Mouse (Mus musculus) cortical plate, adult 2 months (tissue): Measurements from ENCODE around the gene Frrs1. TPM values are rescaled to one million over a fixed set of nuclear protein-coding genes. Genes with fewer than 3 reads are reported as not detected.
A peak's percentile ranks its signal among the peaks of the same experiment; 100 is the strongest.

Source experiments
- H3K27ac ChIP-seq: fragments of 200-500 bp; 2 replicates; pipeline ENCODE4 v1.5.1; 2012; ENCODE audit warnings: low read length, control low read depth, inconsistent platforms; ENCODE audit not compliant: insufficient read depth
- H3K4me1 ChIP-seq: fragments of 200-500 bp; 2 replicates; pipeline ENCODE4 v1.6.1; 2011; ENCODE audit warnings: low read length; ENCODE audit not compliant: control insufficient read depth, insufficient read depth
- H3K4me3 ChIP-seq: fragments of 200-500 bp; 2 replicates; pipeline ENCODE4 v1.5.1; 2011; ENCODE audit warnings: mild to moderate bottlenecking, low read length, control low read depth; ENCODE audit not compliant: insufficient read depth
- CTCF ChIP-seq: fragments of 200-500 bp; IDR thresholded peaks from 2 replicates; pipeline ENCODE4 v1.5.1; 2011; ENCODE audit warnings: mild to moderate bottlenecking, control low read depth, low read length; ENCODE audit not compliant: insufficient read depth; ENCODE audit errors: extremely low read depth
- POLR2A ChIP-seq: fragments of 200-500 bp; IDR thresholded peaks from 2 replicates; pipeline ENCODE4 v1.6.1; 2011; ENCODE audit warnings: mild to moderate bottlenecking, low read length, control low read depth; ENCODE audit not compliant: insufficient read depth; ENCODE audit errors: extremely low read depth
- polyA plus RNA-seq: library from polyadenylated mRNA; depleted of rRNA; stranded (reverse); fragments of >200 nt; gene quantifications from 2 replicates; pipeline ENCODE4 v1.2.3, GENCODE M21; 2012

Gene Frrs1
- polyA plus RNA-seq, 1 experiment: 1.7 TPM

DNA sequence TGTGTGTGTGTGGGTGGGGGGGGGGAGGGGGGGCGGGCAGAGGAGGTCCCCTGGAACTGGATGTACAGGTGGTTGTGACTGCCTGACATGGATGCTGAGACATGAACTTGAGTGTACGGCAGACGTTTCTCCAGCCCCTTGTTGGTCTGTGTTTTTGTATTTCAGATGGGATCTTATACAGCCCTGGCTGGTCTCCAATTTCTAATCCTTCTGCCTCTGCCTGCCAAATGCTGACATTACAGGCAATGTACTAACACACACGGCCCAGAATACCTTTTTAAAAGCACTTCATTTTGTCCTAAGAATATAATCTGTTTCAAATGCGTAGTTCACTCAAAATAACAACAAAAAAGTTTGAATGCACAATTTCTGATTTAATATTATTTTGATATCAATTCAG lies 27.9 kb upstream of the Frrs1 start:
- Histone ChIP-seq H3K27ac (no peak overlapping the region), H3K4me3 (no peak overlapping the region), H3K4me1 (no peaks in the 10 kb centered on the region)
- TF ChIP-seq CTCF: no peak
- TF ChIP-seq POLR2A: no peak

- no peak overlapping the region for H3K4me3 ChIP-seq
- H3K4me1 ChIP-seq: no peaks in the 10 kb centered on the region
- H3K27ac ChIP-seq: no peak overlapping the region
- no peak for TF ChIP-seq CTCF
- TF ChIP-seq POLR2A: no peak
Observed at GRCm38 (mm10) chr3:116832526-116833310, 26.5 kb upstream of the Frrs1 start.

- TF ChIP-seq CTCF: no peak
- no peak for TF ChIP-seq POLR2A
Observed at GRCm38 (mm10) chr3:116833491-116833890, 25.8 kb upstream of the Frrs1 start.

DNA sequence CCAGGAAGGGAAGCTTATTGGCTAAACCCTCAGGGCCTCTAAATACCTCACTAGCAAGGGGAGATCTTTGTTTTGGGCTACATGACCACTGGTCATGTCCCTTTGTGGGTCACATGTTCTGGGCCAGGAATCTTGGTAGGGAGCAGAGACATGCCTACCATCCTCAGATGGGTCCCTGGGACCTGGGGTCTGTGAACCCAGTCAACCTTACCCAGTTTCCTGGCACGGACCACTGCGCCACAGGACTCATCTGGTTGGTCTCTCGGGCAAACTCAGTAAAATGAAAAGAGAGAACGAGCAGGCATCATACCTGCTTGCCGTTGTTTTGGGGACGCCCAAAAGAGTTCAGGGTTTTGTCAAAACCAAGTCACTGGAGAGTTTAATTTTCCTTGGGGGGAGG lies 25.0 kb upstream of the Frrs1 start:
- TF ChIP-seq POLR2A (no peak), CTCF (no peak)
- Histone ChIP-seq H3K4me1 (no peaks in the 10 kb centered on the region), H3K27ac (no peak overlapping the region), H3K4me3 (no peak overlapping the region)

More at GRCm38 (mm10) chr3:116833491-116833890, 25.8 kb upstream of the Frrs1 start:
- H3K4me1 ChIP-seq: no peaks in the 10 kb centered on the region
- H3K27ac ChIP-seq: no peak overlapping the region
- H3K4me3 ChIP-seq: no peak overlapping the region

GRCm38 (mm10) chr3:116835350-116835749 lies 23.9 kb upstream of the Frrs1 start:
- no peak overlapping the region for H3K27ac ChIP-seq

GRCm38 (mm10) chr3:116835770-116836680 lies 23.2 kb upstream of the Frrs1 start:
- H3K4me1 ChIP-seq: no peaks in the 10 kb centered on the region
- peak overlapping the region; percentile 15 for H3K4me3 ChIP-seq
- TF ChIP-seq CTCF: peak; percentile 92
- no peak for TF ChIP-seq POLR2A
- no peak overlapping the region for H3K27ac ChIP-seq

More at GRCm38 (mm10) chr3:116835350-116835749, 23.9 kb upstream of the Frrs1 start:
- H3K4me3 ChIP-seq: no peak overlapping the region; the same call in 1 of the 2 replicates
- no peaks in the 10 kb centered on the region for H3K4me1 ChIP-seq
- no peak for TF ChIP-seq POLR2A
- TF ChIP-seq CTCF: no peak

DNA sequence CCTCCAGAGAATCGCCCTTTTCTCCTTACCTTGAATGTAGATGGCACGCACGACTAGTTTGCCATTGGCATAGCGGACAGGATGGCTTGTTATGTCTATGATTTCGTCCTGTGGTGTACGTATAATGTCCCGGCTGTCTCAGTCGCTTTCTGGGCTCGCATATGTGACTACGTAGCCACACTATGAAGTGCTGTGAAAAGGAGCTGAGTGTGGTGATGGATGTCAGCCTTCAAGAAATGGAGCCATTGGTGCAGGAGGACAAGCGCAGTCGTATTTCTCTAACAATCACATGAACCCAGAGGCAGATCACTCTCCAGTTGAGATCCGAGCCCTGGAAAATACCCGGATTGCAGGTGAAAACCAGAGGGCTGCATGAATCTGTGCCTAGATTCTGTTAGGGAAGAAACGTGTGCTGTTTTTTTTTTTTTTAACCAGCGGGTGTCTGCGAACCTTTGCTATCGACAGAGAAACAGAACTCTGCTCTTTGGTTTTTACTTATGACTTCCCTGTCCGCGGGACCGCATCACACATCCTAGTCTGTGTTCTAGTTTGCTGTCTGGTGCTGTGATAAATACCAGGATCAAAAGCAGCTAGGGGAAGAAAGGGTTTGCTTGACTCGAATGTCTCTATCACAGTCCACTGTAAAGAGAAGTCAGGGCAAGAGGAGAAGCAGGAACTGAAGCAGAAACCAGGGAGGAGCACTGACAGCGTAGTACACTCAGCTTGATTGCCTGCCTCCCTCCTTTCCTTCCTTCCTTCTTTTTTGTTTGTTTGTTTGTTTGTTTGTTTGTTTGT lies 22.4 kb upstream of the Frrs1 start:
- TF ChIP-seq POLR2A: no peak
- no peak for TF ChIP-seq CTCF
- no peak overlapping the region for H3K27ac ChIP-seq

GRCm38 (mm10) chr3:116841311-116841710 lies 18.0 kb upstream of the Frrs1 start:
- H3K4me1 ChIP-seq: no peaks in the 10 kb centered on the region
- TF ChIP-seq POLR2A (no peak), CTCF (no peak)
- H3K27ac ChIP-seq: no peak overlapping the region
- no peak overlapping the region for H3K4me3 ChIP-seq

More for the DNA sequence above, 22.4 kb upstream of the Frrs1 start:
- H3K4me1 ChIP-seq: no peaks in the 10 kb centered on the region
- H3K4me3 ChIP-seq: no peak overlapping the region

GRCm38 (mm10) chr3:116844880-116845579 lies 14.2 kb upstream of the Frrs1 start:
- no peak for TF ChIP-seq CTCF
- TF ChIP-seq POLR2A: no peak
- H3K4me3 ChIP-seq: no peak overlapping the region
- H3K27ac ChIP-seq: no peak overlapping the region
- no peaks in the 10 kb centered on the region for H3K4me1 ChIP-seq
